Mouse (Mus musculus): ENCODE measurements around the gene Tmem136. TPM values are rescaled to one million over a fixed set of nuclear protein-coding genes. Genes with fewer than 3 reads are reported as not detected.

The Tmem136 gene
- polyA plus RNA-seq, 1 experiment from 2014 or later: 0.92 TPM

DNA sequence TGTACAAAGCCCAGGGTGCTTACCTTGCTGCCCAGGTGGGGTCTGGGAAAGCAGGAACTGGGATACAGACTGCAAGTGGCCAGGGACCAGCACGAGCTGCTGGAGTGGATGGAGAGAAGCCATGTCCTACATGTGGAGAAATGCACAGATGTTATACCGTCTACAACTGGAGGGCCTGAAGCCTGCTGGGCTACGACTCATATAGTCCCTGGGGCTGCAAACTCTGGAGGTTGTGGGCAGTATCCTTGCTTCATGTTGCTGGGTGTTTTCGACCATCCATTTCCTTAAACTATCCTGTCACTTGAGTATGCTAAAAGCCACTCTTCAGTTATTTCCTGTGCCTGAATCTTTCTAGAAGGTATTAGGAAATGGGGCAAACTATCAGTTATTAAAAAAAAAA is 28.8 kb upstream of the Tmem136 start:
- H3K4me1 ChIP-seq (ENCODE audit: insufficient read depth): peaks cover 3% of the 10 kb centered on the region; the same call in 1 of the 2 replicates
- no peak overlapping the region for H3K4me2 ChIP-seq (ENCODE audit: low read depth, low read length)
- WGBS (ENCODE audit: insufficient replicate concordance): 65% methylated on average over 4 of the region's 4 CpGs
- no peaks in the 10 kb centered on the region for H3K36me3 ChIP-seq (replicated peaks; ENCODE audit: insufficient read depth, low read length)
- ATAC-seq (no peak), DNase-seq (no peak)
- H3K9ac ChIP-seq (replicated peaks): no peak overlapping the region
- H3K27ac ChIP-seq (ENCODE audit: low read depth): no peak overlapping the region
- no peaks in the 10 kb centered on the region for H3K9me3 ChIP-seq (ENCODE audit: low read length)
- peaks cover 6% of the 10 kb centered on the region; the same call in 1 of the 2 replicates for H3K27me3 ChIP-seq (ENCODE audit: insufficient read depth, low read length)
- H3K4me3 ChIP-seq (ENCODE audit: low read depth, low read length): no peak overlapping the region
- TF ChIP-seq EP300 (IDR thresholded peaks at IDR 0.05; ENCODE audit: low read depth): no peak
- no peak for TF ChIP-seq CTCF (IDR thresholded peaks at IDR 0.05; ENCODE audit: low read depth)

DNA sequence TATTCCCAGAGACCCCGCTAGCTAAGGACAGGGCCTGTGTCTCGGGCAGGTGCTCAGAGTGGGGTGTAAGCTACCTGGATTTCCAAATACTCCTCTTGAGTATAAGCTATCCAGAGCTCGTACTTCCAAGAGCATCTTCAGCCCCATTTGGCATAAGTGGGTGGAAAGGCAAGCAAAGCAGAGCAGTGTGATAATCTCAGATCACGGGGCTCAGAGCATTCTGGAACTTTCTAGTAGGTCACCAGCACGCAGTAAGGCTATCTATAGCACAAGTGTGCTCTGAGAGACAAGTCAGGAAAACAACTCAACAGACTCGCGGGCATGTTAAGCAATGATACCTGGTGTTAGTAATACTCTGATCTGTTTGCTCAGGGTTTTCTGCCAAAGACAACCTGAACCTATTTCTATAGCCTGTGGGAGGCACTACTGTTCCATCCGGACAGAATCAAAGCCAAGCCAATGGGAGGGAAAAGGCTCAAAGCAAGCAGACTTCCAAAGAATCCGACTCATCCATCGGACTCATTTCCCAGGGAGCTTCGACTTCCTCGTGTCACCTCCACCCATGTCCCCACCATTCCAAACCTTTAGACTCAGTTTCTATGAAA is 27.9 kb upstream of the Tmem136 start:
- Histone ChIP-seq H3K4me2 (ENCODE audit: low read depth, low read length) (no peak overlapping the region), H3K4me1 (ENCODE audit: insufficient read depth) (no peaks in the 10 kb centered on the region), H3K4me3 (ENCODE audit: low read depth, low read length) (no peak overlapping the region), H3K9me3 (ENCODE audit: low read length) (no peaks in the 10 kb centered on the region), H3K36me3 (replicated peaks; ENCODE audit: insufficient read depth, low read length) (no peaks in the 10 kb centered on the region), H3K27me3 (ENCODE audit: insufficient read depth, low read length) (0 out of 2 replicates have a peak, but pooled peaks cover 2% of the 10 kb centered on the region), H3K27ac (ENCODE audit: low read depth) (no peak overlapping the region), H3K9ac (replicated peaks) (no peak overlapping the region)
- ATAC-seq: peak; percentile 91
- TF ChIP-seq EP300 (IDR thresholded peaks at IDR 0.05; ENCODE audit: low read depth) (no peak), CTCF (IDR thresholded peaks at IDR 0.05; ENCODE audit: low read depth) (peak; percentile 63)
- 59% methylated on average over 12 of the region's 12 CpGs for WGBS (ENCODE audit: insufficient replicate concordance)
- peak; percentile 24 for DNase-seq

DNA sequence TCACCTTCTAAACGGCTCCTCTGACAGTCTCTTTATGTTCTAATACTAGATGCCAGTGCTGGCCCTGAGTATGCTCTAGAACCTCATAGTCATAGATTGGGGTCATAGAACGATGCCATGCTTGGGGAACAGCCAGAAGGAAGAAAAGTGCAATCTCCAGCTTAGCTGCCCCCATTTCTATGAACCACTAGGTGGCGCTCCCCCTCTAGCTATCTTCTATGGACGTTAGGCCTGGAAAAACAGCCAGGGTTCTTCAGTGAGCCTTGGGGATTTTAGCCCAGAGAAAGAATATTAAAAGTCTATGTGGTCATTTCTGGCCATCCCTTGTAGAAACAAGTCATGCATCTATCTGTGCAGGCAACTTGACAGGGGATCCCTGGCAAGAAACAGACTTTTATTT is 25.5 kb upstream of the Tmem136 start:
- 6% methylated on average over 4 of the region's 4 CpGs for WGBS (ENCODE audit: insufficient replicate concordance)
- DNase-seq (peak; percentile 66), ATAC-seq (no peak)
- H3K4me3 ChIP-seq (ENCODE audit: low read depth, low read length): no peak overlapping the region
- no peak overlapping the region for H3K9ac ChIP-seq (replicated peaks)
- H3K9me3 ChIP-seq (ENCODE audit: low read length): no peaks in the 10 kb centered on the region
- TF ChIP-seq CTCF (IDR thresholded peaks at IDR 0.05; ENCODE audit: low read depth) (peak; percentile 95), EP300 (IDR thresholded peaks at IDR 0.05; ENCODE audit: low read depth) (no peak)
- H3K27ac ChIP-seq (ENCODE audit: low read depth): no peak overlapping the region
- H3K27me3 ChIP-seq (ENCODE audit: insufficient read depth, low read length): no peaks in the 10 kb centered on the region
- H3K36me3 ChIP-seq (replicated peaks; ENCODE audit: insufficient read depth, low read length): no peaks in the 10 kb centered on the region
- no peak overlapping the region for H3K4me2 ChIP-seq (ENCODE audit: low read depth, low read length)
- H3K4me1 ChIP-seq (ENCODE audit: insufficient read depth): no peaks in the 10 kb centered on the region

DNA sequence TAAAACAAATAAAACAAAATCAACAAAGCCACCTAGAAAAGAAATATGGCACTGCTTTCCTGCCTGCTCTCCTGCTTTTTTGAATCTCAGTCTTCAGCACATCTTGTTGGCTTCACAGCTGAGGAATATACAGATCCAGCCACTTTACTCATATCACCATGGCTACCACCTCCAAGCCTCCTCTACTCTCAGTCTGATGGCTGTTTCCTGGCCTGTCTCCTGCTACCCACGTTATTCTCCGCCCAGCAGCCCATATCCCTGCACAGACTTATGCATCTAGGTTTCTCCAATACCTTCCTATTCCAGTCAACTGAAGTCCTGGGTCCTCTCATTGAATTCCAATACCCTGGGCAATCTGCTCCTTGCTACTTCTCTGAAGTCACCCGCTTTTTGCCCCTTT is 17.2 kb upstream of the Tmem136 start:
- no peak for ATAC-seq
- no peaks in the 10 kb centered on the region for H3K9me3 ChIP-seq (ENCODE audit: low read length)
- 78% methylated on average over 3 of the region's 3 CpGs for WGBS (ENCODE audit: insufficient replicate concordance)
- no peaks in the 10 kb centered on the region for H3K36me3 ChIP-seq (replicated peaks; ENCODE audit: insufficient read depth, low read length)
- no peak overlapping the region for H3K9ac ChIP-seq (replicated peaks)
- H3K4me3 ChIP-seq (ENCODE audit: low read depth, low read length): no peak overlapping the region
- TF ChIP-seq EP300 (IDR thresholded peaks at IDR 0.05; ENCODE audit: low read depth): no peak
- TF ChIP-seq CTCF (IDR thresholded peaks at IDR 0.05; ENCODE audit: low read depth): no peak
- H3K4me1 ChIP-seq (ENCODE audit: insufficient read depth): no peaks in the 10 kb centered on the region
- DNase-seq: no peak
- H3K27me3 ChIP-seq (ENCODE audit: insufficient read depth, low read length): no peaks in the 10 kb centered on the region
- H3K27ac ChIP-seq (ENCODE audit: low read depth): no peak overlapping the region
- no peak overlapping the region for H3K4me2 ChIP-seq (ENCODE audit: low read depth, low read length)

DNA sequence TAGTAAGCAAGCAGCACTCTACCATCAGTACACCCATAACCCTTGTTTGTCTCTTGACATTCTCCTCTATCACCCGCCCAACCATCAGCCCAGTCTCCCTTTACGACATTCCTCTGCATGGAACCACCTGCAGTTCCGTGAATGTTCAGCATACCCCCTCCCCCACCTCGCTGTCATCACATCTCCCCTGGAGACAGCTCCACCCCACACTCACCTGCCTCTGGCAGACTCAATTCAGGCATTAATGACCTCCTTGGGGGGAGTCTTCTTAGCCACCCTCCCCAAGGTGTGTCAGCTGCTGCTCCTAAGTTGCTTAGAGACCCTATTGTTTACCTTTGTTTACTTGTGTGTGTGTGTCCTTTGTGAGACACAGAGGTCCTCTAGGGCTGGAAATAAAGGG is 16.0 kb upstream of the Tmem136 start:
- WGBS (ENCODE audit: insufficient replicate concordance): 35% methylated on average over 4 of the region's 4 CpGs
- no peak overlapping the region for H3K4me2 ChIP-seq (ENCODE audit: low read depth, low read length)
- no peak overlapping the region for H3K4me3 ChIP-seq (ENCODE audit: low read depth, low read length)
- no peak overlapping the region for H3K9ac ChIP-seq (replicated peaks)
- no peak for ATAC-seq
- H3K9me3 ChIP-seq (ENCODE audit: low read length): no peaks in the 10 kb centered on the region
- H3K27ac ChIP-seq (ENCODE audit: low read depth): no peak overlapping the region
- DNase-seq: no peak
- H3K4me1 ChIP-seq (ENCODE audit: insufficient read depth): no peaks in the 10 kb centered on the region
- no peaks in the 10 kb centered on the region for H3K36me3 ChIP-seq (replicated peaks; ENCODE audit: insufficient read depth, low read length)
- TF ChIP-seq CTCF (IDR thresholded peaks at IDR 0.05; ENCODE audit: low read depth) (no peak), EP300 (IDR thresholded peaks at IDR 0.05; ENCODE audit: low read depth) (no peak)
- H3K27me3 ChIP-seq (ENCODE audit: insufficient read depth, low read length): no peaks in the 10 kb centered on the region

DNA sequence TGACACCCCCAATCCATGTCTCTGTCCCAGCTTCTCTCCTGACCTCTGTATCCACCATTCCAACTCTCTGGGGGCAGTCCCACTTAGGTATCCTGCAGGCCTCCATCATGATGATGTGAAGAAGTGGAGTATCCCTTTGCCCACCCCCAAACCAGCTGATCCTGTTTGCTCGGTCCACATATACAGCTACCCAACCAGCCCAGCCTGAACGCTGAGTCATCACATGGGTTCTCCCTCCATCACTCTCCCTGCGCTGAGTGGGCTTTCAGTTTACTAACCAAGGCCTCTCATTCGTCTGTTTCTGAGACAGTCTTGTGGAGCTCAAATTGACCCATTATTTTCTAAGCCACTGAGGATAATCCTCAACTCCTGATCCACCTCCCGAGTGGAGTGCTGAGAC is 15.6 kb upstream of the Tmem136 start:
- DNase-seq (no peak), ATAC-seq (no peak)
- TF ChIP-seq CTCF (IDR thresholded peaks at IDR 0.05; ENCODE audit: low read depth): no peak
- TF ChIP-seq EP300 (IDR thresholded peaks at IDR 0.05; ENCODE audit: low read depth): no peak
- H3K27ac ChIP-seq (ENCODE audit: low read depth): no peak overlapping the region
- no peaks in the 10 kb centered on the region for H3K4me1 ChIP-seq (ENCODE audit: insufficient read depth)
- 63% methylated on average over 5 of the region's 5 CpGs for WGBS (ENCODE audit: insufficient replicate concordance)
- no peaks in the 10 kb centered on the region for H3K9me3 ChIP-seq (ENCODE audit: low read length)
- no peaks in the 10 kb centered on the region for H3K27me3 ChIP-seq (ENCODE audit: insufficient read depth, low read length)
- no peaks in the 10 kb centered on the region for H3K36me3 ChIP-seq (replicated peaks; ENCODE audit: insufficient read depth, low read length)
- no peak overlapping the region for H3K9ac ChIP-seq (replicated peaks)
- H3K4me2 ChIP-seq (ENCODE audit: low read depth, low read length): no peak overlapping the region
- no peak overlapping the region for H3K4me3 ChIP-seq (ENCODE audit: low read depth, low read length)

All from liver, postnatal 0 days (tissue).